Mouse (Mus musculus): ENCODE results near the gene Sgcb. TPM values are rescaled to one million over a fixed set of nuclear protein-coding genes. Genes with fewer than 3 reads are reported as not detected.
"Not testable (repeated sequence)": the region's sequence is repeated elsewhere in the genome, so short reads cannot be mapped to it uniquely, and the experiment has no call there.

The Sgcb gene
- polyA plus RNA-seq, 1 experiment from 2014 or later: 22.8 TPM

GRCm38 (mm10) chr5:73598943-73599695 lies 48.5 kb downstream of the Sgcb start:
- 64% methylated on average over 5 of the region's 5 CpGs for WGBS
- Histone ChIP-seq H3K27me3 (ENCODE audit: insufficient read depth, poor library complexity, severe bottlenecking) (no peaks in the 10 kb centered on the region), H3K9me3 (no peaks in the 10 kb centered on the region), H3K36me3 (no peaks in the 10 kb centered on the region), H3K27ac (no peak overlapping the region), H3K4me3 (no peak overlapping the region), H3K4me1 (no peaks in the 10 kb centered on the region)
- DNase-seq (ENCODE audit: low spot score): no peak

GRCm38 (mm10) chr5:73587119-73587518 lies 60.5 kb downstream of the Sgcb start:
- Histone ChIP-seq H3K4me3 (no peak overlapping the region), H3K9me3 (no peaks in the 10 kb centered on the region), H3K36me3 (no peaks in the 10 kb centered on the region), H3K27ac (no peak overlapping the region), H3K4me1 (0 out of 2 replicates have a peak, but pooled peaks cover 4% of the 10 kb centered on the region), H3K27me3 (ENCODE audit: insufficient read depth, poor library complexity, severe bottlenecking) (no peaks in the 10 kb centered on the region)
- no peak for DNase-seq (ENCODE audit: low spot score)
- 66% methylated on average over 3 of the region's 3 CpGs for WGBS

GRCm38 (mm10) chr5:73586597-73586996 lies 61.0 kb downstream of the Sgcb start:
- DNase-seq (ENCODE audit: low spot score): no peak
- H3K4me3 ChIP-seq: no peak overlapping the region
- no peaks in the 10 kb centered on the region for H3K27me3 ChIP-seq (ENCODE audit: insufficient read depth, poor library complexity, severe bottlenecking)
- H3K4me1 ChIP-seq: 0 out of 2 replicates have a peak, but pooled peaks cover 4% of the 10 kb centered on the region
- H3K9me3 ChIP-seq: no peaks in the 10 kb centered on the region
- 81% methylated on average over 4 of the region's 4 CpGs for WGBS
- H3K27ac ChIP-seq: no peak overlapping the region
- no peaks in the 10 kb centered on the region for H3K36me3 ChIP-seq

GRCm38 (mm10) chr5:73585212-73586115 lies 62.1 kb downstream of the Sgcb start:
- H3K27ac ChIP-seq: no peak overlapping the region
- H3K4me1 ChIP-seq: 0 out of 2 replicates have a peak, but pooled peaks cover 4% of the 10 kb centered on the region
- H3K27me3 ChIP-seq (ENCODE audit: insufficient read depth, poor library complexity, severe bottlenecking): no peaks in the 10 kb centered on the region
- DNase-seq (ENCODE audit: low spot score): no peak
- H3K9me3 ChIP-seq: no peaks in the 10 kb centered on the region
- no peaks in the 10 kb centered on the region for H3K36me3 ChIP-seq
- 36% methylated on average over 7 of the region's 7 CpGs for WGBS
- no peak overlapping the region for H3K4me3 ChIP-seq

- H3K27ac ChIP-seq; DNase-seq (ENCODE audit: low spot score); H3K9me3 ChIP-seq; H3K36me3 ChIP-seq; H3K4me1 ChIP-seq; H3K4me3 ChIP-seq; H3K27me3 ChIP-seq (ENCODE audit: insufficient read depth, poor library complexity, severe bottlenecking): not testable (repeated sequence)
- 75% methylated on average over 6 of the region's 6 CpGs for WGBS
These were observed 63.6 kb downstream of the Sgcb start for GRCm38 (mm10) chr5:73584011-73584410.

Other genes with a start within 250 kb of the Sgcb start
- 0.09 TPM in 1 of 2 replicates, not detected in the other for gene Cwh43, start 241.7 kb downstream of the Sgcb start, polyA plus RNA-seq (2016; fragmentation: Nextera tagmentation; extraction: Ambion mirVana)
- 18.3 and 20.4 TPM in 2 replicates for gene Dcun1d4, start 166.8 kb downstream of the Sgcb start, polyA plus RNA-seq (2016; fragmentation: Nextera tagmentation; extraction: Ambion mirVana)
- 0.04 and 0.11 TPM in 2 replicates for gene Lrrc66, start 15.3 kb downstream of the Sgcb start, polyA plus RNA-seq (2016; fragmentation: Nextera tagmentation; extraction: Ambion mirVana)
- not detected in 2 replicates for gene Spata18, start 3.6 kb upstream of the Sgcb start, polyA plus RNA-seq (2016; fragmentation: Nextera tagmentation; extraction: Ambion mirVana)

Data from heart, embryonic 10.5 days (tissue).